Mouse (Mus musculus): ENCODE measurements around the gene Prr19.

- TF ChIP-seq EP300 (IDR thresholded peaks at IDR 0.05; ENCODE audit: low read depth) (no peak), CTCF (IDR thresholded peaks at IDR 0.05; ENCODE audit: low read depth) (no peak)
These were observed 7.6 kb downstream of the Prr19 start for GRCm38 (mm10) chr7:25308702-25309318.
